Mouse (Mus musculus) cerebellum, adult 2 months (tissue): ENCODE results near the gene Ltf. TPM values are rescaled to one million over a fixed set of nuclear protein-coding genes. Genes with fewer than 3 reads are reported as not detected.

Experiments used
- DNase-seq, 2 experiments: peaks; one replicate each; pipeline ENCODE4 v3.0.0; 2021
- H3K27ac ChIP-seq: fragments of 200-500 bp; 2 replicates; pipeline ENCODE4 v1.5.1; 2012; ENCODE audit warnings: low read length, control low read depth, inconsistent platforms; ENCODE audit not compliant: insufficient read depth
- H3K27me3 ChIP-seq: fragments of 200-500 bp; 2 replicates; pipeline ENCODE4 v1.6.1; 2012; ENCODE audit warnings: inconsistent platforms, mild to moderate bottlenecking, low read length, moderate library complexity; ENCODE audit not compliant: control insufficient read depth, insufficient read depth
- H3K4me1 ChIP-seq: fragments of 200-500 bp; 2 replicates; pipeline ENCODE4 v1.6.1; 2011; ENCODE audit warnings: low read length; ENCODE audit not compliant: control insufficient read depth, insufficient read depth
- H3K4me3 ChIP-seq: fragments of 200-500 bp; replicated peaks from 2 replicates; pipeline ENCODE3; 2011; ENCODE audit warnings: mild to moderate bottlenecking, low read depth, low read length, control low read depth; ENCODE audit not compliant: insufficient read depth
- CTCF ChIP-seq: fragments of 200-500 bp; IDR thresholded peaks from 2 replicates; pipeline ENCODE4 v1.5.1; 2011; ENCODE audit warnings: low read depth, mild to moderate bottlenecking, control low read depth, low read length, moderate library complexity, borderline replicate concordance; ENCODE audit not compliant: insufficient read depth
- POLR2A ChIP-seq: fragments of 200-500 bp; IDR thresholded peaks from 2 replicates; pipeline ENCODE4 v1.6.1; 2011; ENCODE audit warnings: low read length, control low read depth, borderline replicate concordance; ENCODE audit not compliant: insufficient read depth
- WGBS: fragments of 180-500 bp; shearing (Covaris S2); methylation state at CpG from one replicate; pipeline ENCODE4 v1.1.7; 2018; 5-methylcytosine and 5-hydroxymethylcytosine counted together
- polyA plus RNA-seq: library from polyadenylated mRNA; depleted of rRNA; stranded (reverse); fragments of >200 nt; gene quantifications from 2 replicates; pipeline ENCODE4 v1.2.3, GENCODE M21; 2012

The Ltf gene
- polyA plus RNA-seq, 1 experiment: 1.6 TPM

- WGBS: 74% methylated on average over 12 of the region's 12 CpGs
- no peaks in the 10 kb centered on the region for H3K27me3 ChIP-seq
- TF ChIP-seq POLR2A (no peak), CTCF (no peak)
Observed at GRCm38 (mm10) chr9:111001621-111002020, 17.4 kb upstream of the Ltf start.

GRCm38 (mm10) chr9:111003279-111003678 is 15.8 kb upstream of the Ltf start:
- no peak for DNase-seq
- WGBS: 92% methylated on average over 9 of the region's 9 CpGs

More at GRCm38 (mm10) chr9:111001621-111002020, 17.4 kb upstream of the Ltf start:
- no peak for DNase-seq
- Histone ChIP-seq H3K27ac (no peak overlapping the region), H3K4me3 (no peak overlapping the region), H3K4me1 (no peaks in the 10 kb centered on the region)

GRCm38 (mm10) chr9:111006544-111006943 is 12.5 kb upstream of the Ltf start:
- H3K4me1 ChIP-seq: no peaks in the 10 kb centered on the region
- DNase-seq: no peak
- no peak for TF ChIP-seq CTCF
- TF ChIP-seq POLR2A: no peak
- 95% methylated on average over 2 of the region's 2 CpGs for WGBS
- no peak overlapping the region for H3K4me3 ChIP-seq
- H3K27me3 ChIP-seq: no peaks in the 10 kb centered on the region
- H3K27ac ChIP-seq: no peak overlapping the region

More at GRCm38 (mm10) chr9:111003279-111003678, 15.8 kb upstream of the Ltf start:
- Histone ChIP-seq H3K4me3 (no peak overlapping the region), H3K27ac (no peak overlapping the region), H3K27me3 (no peaks in the 10 kb centered on the region), H3K4me1 (no peaks in the 10 kb centered on the region)
- TF ChIP-seq CTCF (no peak), POLR2A (no peak)

GRCm38 (mm10) chr9:111009763-111010162 is 9.3 kb upstream of the Ltf start:
- Histone ChIP-seq H3K4me3 (no peak overlapping the region), H3K27me3 (no peaks in the 10 kb centered on the region), H3K4me1 (no peaks in the 10 kb centered on the region), H3K27ac (no peak overlapping the region)
- no peak for TF ChIP-seq POLR2A
- TF ChIP-seq CTCF: no peak
- DNase-seq: no peak
- 64% methylated on average over 3 of the region's 3 CpGs for WGBS

DNA sequence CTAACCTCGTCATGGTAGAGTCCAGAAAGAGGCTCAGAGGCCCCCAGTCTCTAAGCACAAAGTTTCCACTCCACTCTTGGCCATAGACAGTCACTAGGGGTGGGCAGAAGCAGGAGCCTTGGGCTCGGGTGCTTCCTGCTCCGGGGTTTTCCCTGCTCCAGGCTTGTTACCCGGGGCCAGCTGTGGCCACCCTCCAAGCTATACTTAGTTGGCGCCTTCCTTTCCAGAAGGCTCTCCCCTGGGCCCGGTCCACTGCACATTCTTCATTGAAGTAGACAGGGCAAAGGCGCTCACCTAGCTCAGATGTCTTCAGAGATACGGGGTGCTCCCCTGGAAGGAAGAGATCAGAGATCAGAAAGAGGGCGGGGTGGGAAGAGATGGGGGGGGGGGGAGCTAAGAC is 7.5 kb upstream of the Ltf start:
- 71% methylated on average over 9 of the region's 9 CpGs for WGBS
- TF ChIP-seq CTCF (no peak), POLR2A (no peak)
- no peak overlapping the region for H3K4me3 ChIP-seq

GRCm38 (mm10) chr9:111012041-111012440 is 7.0 kb upstream of the Ltf start:
- no peak for TF ChIP-seq CTCF
- no peak for TF ChIP-seq POLR2A
- WGBS: 67% methylated on average over 3 of the region's 3 CpGs
- no peak for DNase-seq

More for the DNA sequence above, 7.5 kb upstream of the Ltf start:
- H3K27me3 ChIP-seq: no peaks in the 10 kb centered on the region
- H3K27ac ChIP-seq: no peak overlapping the region
- no peak for DNase-seq
- no peaks in the 10 kb centered on the region for H3K4me1 ChIP-seq

GRCm38 (mm10) chr9:111015658-111016057 is 3.4 kb upstream of the Ltf start:
- DNase-seq: no peak
- WGBS: 76% methylated on average over 4 of the region's 4 CpGs
- Histone ChIP-seq H3K4me3 (no peak overlapping the region), H3K27ac (no peak overlapping the region), H3K4me1 (no peaks in the 10 kb centered on the region), H3K27me3 (no peaks in the 10 kb centered on the region)
- no peak for TF ChIP-seq POLR2A
- no peak for TF ChIP-seq CTCF

More at GRCm38 (mm10) chr9:111012041-111012440, 7.0 kb upstream of the Ltf start:
- Histone ChIP-seq H3K27ac (no peak overlapping the region), H3K27me3 (no peaks in the 10 kb centered on the region), H3K4me1 (no peaks in the 10 kb centered on the region), H3K4me3 (no peak overlapping the region)

DNA sequence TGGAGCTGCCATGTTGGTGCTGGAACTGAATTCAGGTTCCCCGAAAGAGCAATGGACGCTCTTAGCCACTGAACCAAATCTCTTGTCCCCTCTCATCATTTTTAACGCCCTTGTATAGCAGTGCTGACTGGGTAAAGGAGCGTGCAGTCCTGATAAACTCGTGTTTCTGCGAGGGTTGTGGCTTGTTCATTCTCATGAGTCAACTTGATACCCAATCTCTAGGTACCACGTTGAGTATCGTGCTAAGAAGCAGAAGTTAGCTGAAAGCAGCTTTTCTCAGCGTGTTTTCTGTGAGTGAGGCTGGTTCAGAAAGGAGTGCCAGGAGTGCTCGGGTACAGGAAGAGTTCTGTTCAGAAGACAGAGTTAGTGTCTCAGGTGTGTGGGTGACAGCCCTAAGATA is 7.7 kb downstream of the Ltf start:
- no peak overlapping the region for H3K27ac ChIP-seq
- H3K4me3 ChIP-seq: no peak overlapping the region
- TF ChIP-seq CTCF (no peak), POLR2A (no peak)
- no peak for DNase-seq
- 90% methylated on average over 10 of the region's 10 CpGs for WGBS
- no peaks in the 10 kb centered on the region for H3K4me1 ChIP-seq
- H3K27me3 ChIP-seq: no peaks in the 10 kb centered on the region; the same call in 1 of the 2 replicates
